Mouse (Mus musculus) liver, postnatal 0 days (tissue): ENCODE results near the gene Zdhhc21.

Source experiments
- CTCF ChIP-seq: sonication (generic); IDR thresholded peaks from 2 replicates; pipeline ENCODE4 v1.5.1; 2016; ENCODE audit warnings: antibody characterized with exemption, low read depth
- EP300 ChIP-seq: IDR thresholded peaks from 2 replicates; pipeline ENCODE4 v1.6.1; 2016; ENCODE audit warnings: antibody characterized with exemption, low read depth, mild to moderate bottlenecking

- TF ChIP-seq CTCF = no peak
- no peak for TF ChIP-seq EP300
Measured at GRCm38 (mm10) chr4:82856986-82857385, 2.8 kb downstream of the Zdhhc21 start.
